Mouse (Mus musculus): ENCODE measurements around the gene Tssk6.
"Not testable (repeated sequence)": the region's sequence is repeated elsewhere in the genome, so short reads cannot be mapped to it uniquely, and the experiment has no call there.

The Tssk6 gene

DNA sequence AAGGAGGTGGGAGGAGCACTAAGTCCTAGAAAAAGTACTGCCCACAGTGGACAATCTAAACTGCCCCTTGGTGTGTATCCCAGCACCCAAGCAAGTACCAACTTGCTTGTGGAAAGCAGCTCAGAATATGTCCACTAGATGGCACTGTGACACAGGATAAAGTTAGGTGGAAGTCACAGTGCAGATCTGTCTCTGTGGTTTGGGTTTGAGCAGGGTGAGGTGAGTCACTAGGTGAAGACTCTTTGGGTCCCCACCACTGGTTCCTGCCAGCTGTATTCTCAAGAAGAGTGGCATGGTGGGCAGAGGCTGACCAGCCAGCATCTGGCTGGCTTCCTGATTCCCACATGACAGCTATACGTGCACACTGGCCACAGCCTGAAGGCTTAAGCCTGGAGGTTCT, 17.0 kb downstream of the Tssk6 start:
- peak; percentile 88 for DNase-seq (ENCODE audit: low spot score)

DNA sequence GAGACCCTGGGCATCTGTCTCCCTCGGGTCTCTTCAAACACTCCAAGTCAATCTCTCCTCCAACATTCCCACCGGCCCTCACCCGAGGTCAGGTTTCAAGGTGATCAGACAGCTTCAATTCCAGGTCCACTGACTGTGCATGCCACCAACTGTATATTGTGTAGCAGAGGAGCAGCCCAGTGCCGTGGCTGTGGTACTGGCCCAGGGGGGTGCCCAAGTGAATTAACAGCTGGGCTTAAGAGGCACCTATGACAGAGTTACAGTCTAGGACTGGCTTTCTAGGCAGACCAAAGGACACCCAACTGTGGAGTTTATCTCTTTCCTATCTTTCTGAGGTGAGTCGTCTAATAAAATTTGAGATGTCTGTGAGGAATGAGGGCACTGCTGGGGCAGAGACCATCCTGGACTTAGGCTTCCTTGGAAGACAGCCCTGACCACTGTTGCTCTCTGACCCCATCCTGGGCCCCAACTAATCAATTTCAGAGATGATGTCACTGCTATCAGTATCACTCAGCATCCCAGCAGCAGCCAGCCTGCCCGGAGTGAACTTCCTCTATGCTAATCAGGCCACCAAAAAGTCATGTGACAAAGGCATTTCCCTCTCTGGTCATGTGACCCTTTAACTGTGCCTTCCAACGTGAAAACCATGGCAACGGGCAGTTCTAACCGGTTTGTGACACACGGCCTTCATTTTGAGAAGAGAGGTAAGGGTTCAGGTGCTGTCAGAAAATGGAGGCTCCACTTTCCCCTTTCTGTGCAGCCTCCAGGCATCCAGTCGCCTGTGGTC, 18.1 kb downstream of the Tssk6 start:
- DNase-seq (ENCODE audit: low spot score), result peak; percentile 62

DNA sequence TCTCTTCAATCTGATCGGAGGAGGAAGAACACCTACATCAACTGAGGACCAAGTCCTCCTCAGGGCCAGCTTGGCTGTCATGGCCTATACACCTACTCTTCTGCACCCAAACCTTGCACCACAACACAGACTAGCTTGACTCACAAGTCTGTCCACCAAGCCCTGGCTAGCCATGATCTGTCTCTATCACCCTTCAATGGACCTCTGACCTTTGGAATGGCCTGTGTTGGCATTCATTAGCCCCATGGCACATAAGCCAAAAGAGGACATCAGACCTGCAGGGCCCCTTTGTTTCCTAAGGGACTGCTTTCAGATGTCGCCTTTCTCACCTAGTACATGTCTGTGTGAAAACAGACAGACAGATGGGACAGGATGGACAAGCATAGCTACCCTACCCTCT, 19.2 kb downstream of the Tssk6 start:
- DNase-seq (ENCODE audit: low spot score), result no peak

DNA sequence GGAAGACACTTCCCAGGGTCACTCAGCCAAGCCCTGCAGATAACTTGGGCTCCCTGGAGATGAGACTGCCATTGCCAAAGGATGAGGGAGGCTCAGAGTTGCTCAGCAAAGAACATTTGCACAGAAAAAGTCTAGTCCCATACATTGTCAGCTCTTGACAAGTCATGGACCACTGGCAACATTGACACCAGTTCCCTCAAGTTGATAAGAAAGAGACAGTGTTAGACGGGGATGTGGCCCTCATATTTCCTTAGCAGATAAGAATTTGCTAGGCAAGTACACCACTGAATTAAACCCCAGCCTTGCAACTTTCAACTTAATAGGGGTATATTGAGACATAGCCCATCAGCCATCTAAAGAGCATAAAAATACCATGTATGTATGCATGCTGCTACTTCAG, 22.0 kb downstream of the Tssk6 start:
- DNase-seq (ENCODE audit: low spot score), result no peak

DNA sequence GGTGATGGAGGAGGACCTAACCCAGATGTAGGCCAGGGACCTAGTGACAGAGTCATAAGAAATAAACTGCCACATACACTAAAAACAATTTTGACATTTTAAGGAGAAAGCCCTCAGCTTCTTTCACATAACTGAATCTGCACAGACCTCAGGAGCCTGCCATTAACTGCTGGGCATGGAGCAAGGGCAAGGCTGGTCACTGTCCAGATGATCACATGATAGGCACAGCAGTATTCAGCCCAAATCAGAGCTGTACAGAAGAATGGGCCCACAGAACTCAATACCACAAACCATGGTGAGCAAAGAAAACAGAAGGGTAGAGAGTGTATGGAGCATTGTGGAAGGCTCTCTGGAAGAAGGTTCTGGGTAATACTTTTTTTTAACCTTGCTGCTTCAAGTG, 24.9 kb downstream of the Tssk6 start:
- DNase-seq (ENCODE audit: low spot score), result no peak

DNA sequence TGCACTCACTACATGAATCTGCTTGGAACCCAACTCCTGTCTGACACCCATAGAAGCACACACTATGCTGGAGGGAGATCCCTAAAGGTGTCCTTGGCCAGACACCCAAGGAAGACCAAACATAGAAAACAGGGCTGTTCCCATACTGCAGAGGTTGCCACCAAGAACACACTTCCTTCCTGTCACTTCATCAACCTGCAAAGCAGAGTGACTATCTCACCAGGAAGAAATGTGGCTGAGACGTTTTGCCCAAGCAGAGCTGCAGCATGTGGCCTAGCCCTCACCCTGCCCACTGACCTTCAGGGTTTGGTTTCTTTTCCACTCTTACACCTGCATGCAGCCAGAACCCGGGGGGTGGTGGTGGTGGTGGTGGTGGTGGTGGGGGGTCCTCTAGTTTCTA, 31.8 kb downstream of the Tssk6 start:
- no peak for DNase-seq (ENCODE audit: low spot score)

DNA sequence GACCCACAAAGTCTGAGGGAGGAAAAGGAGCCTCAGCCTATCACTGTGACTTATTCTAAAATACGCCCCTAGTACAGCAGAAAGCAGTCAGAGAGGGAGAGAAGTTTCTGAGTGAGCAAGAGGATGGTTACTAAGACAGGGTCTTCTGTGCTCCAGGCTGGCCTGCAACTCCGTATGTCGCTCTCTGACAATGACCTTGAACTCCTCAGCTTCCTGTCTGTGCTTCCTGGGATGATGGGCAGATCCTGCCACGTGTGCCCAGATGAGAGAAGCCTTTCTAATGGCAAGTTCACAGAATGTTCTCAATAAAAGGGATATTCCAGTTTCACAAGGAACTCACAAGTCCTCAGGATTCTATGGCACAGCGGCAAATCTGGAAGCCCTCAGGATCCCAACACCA, 32.6 kb downstream of the Tssk6 start:
- no peak for DNase-seq (ENCODE audit: low spot score)

DNA sequence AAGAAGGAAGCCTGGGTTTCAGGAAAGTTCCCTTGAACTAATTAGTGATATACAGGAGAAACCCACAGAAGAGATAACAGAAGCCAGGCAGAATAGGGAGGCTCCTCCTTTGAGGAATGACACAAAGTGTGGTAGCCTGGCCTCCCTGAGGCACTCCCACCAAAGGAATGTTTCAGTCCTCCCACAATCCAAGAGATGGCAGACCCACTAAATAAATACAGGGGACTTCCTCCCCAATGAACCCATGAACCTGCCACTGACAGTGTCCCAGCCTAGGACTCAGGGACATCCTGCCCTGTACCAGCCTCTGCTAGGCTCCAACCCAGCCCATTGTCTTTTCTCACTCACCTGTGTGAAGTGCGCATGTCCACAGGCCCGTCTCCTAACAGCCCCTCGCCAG, 33.4 kb downstream of the Tssk6 start:
- no peak for DNase-seq (ENCODE audit: low spot score)

DNA sequence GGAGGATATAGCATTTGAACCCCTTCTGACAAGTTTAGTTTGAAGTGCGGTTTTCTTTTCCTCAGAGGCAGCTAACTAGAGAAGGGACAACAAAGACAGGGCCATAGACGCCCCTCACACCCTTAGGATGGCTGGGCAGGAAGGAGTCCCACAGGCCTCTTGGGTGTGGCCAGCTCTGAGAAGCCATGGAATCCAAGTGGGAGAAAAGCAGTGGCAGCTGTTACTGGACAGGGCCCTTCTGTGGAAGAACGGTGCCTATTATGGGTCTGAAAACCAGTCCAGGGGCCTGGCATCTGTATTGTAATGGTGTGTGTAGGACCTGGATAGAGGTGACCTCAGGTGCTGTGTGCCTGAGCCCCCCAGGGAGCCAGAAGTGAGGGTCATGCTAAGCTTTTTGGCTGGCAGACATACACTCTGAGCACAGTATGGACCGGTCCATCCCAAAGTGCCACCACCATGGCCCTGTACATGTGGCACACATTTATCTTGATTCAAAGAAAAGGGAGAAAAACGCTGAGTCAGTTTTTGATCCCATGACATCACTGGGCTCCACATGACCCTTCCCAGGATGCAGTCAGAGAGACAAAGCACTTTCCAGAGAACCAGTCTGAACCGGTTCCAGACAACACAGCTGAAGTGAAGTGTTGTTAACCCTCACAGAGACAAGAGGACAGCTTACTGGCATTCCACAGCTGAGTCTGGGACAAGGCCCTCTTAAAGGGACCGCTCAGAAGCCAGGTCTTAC, 34.2 kb downstream of the Tssk6 start:
- peak; percentile 55 for DNase-seq (ENCODE audit: low spot score)

DNA sequence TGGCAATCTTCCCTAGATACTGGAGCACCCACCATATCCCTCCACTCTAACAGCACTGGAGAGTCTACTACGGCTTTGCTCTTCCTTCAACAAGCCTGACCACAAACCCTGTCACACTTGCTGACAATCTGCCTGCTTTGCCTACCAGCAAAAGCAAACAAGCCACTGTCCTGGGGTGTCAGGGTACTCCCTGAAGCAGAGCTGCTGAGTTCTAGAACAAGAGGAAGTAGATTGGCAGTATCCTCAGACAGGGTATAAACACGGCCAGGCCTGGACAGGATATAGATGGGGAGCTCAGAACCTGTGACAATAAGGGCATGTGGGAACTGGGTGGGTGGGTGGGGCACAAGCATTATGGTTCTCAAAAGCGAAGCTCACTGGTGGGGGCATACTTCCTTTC, 35.5 kb downstream of the Tssk6 start:
- no peak for DNase-seq (ENCODE audit: low spot score)

DNA sequence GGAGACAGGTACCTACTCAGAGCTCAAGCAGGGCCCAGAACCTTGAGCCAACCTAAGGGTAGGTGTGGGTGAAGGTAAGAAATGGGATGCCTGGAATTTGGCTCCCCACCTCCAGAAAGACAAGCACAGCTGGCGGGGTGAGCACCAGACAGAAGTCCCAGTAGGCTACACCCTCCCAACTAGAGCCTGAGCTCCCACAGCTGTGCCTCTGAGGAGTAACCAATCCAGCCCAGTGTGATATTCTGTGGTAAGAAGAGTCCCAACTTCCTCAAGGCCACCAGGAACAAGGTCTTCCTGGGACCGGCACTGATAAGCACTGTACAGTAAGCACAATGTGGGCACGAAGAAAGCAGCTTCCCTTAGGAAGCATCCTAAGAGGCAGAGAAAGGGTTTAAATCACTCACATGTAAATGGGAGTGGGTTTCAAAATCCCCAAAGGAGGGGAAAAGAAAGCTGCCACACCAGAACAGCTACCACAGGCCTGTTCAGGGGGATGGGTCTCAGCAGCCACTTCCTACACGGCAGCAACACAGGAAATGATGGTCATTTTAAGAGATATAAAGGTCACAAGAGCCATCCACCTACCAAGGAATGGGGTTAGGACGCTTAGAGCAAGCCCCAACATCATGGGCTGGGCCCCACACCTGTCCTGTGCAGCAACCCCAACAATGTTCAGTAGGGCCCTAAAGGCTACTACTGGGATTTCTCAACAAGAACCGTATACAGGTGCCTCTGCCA, 36.4 kb downstream of the Tssk6 start:
- no peak for DNase-seq (ENCODE audit: low spot score)

DNA sequence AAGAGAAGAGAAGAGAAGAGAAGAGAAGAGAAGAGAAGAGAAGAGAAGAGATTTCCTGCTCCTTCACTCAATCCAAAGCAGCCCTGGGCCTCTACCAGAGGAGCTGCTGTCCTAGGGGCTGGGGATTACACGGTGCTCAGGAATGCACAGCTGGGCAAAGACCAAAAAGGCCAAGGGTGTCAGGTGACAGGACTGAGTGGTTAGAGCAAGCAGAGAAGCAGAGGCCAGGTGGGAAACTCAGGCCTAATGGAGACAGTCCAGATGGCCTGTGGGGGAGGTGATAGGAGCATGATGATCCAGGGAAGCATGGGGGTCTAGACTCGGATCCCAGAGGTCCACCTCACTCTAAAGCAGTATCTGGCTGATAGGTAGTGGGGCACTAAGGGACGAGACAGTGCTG, 37.6 kb downstream of the Tssk6 start:
- peak; percentile 53 for DNase-seq (ENCODE audit: low spot score)

DNA sequence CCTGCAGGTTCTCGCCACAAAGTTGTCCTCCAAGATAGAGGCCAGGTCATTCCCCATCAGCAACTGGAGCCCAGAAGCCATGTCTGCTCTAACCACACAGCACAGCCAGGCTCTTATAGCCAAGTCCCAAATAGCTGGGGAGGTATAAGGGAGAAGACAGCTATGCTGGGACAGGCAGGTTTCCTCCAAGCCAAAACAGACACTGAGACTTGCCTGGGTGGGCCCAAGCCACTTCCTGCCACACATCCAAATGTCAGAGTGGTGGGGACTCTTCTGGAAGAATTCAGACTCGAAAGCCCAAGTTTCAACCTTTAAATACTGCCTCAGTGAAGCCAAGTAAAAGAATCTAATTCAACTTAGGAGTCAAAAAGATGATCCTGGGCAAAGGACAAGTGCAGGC, 38.4 kb downstream of the Tssk6 start:
- DNase-seq (ENCODE audit: low spot score), result no peak

DNA sequence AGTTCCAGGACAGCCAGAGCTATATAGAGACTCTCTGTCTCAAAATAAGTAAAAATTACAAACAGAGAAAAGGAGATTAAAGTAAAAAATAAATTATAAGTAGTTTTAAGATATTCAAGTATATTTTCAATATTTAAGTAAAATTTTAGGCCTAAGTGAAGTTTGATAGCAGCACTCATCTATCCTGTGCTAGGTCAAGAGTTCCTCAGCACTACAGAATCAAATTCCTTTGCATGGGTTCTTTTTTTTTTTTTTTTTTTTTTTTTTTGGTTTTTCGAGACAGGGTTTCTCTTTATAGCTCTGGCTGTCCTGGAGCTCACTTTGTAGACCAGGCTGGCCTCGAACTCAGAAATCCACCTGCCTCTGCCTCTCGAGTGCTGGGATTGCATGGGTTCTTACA, 40.5 kb downstream of the Tssk6 start:
- not testable (repeated sequence) for DNase-seq (ENCODE audit: low spot score)

DNA sequence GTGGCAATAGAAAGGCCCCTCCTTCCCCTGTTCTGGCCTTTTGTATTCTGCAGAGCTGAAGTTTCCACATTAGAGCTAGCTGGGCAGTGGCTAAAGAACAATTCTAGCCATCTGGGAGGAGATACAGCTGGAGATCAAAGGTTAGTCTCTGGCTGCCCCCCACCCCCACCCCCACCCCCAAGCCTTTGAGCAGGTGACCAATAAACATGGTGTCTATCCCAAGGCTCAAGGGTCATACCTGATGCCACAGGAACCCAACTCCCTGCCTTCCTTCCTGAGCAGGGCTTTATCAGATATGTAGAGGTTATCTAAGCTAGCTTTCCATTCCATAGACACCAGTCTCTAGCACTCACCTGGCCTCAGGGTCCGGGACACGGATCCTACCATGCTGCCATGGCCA, 48.3 kb downstream of the Tssk6 start:
- no peak for DNase-seq (ENCODE audit: low spot score)

Data from MN1 (cell line).